Mouse (Mus musculus) adipocyte (in vitro differentiated cells): ENCODE results near the gene Aatf.

Experiments used
- DNase-seq: peaks from one replicate; pipeline ENCODE4 v3.0.0-alpha.2; 2016; ENCODE audit warnings: low spot score

Gene Aatf

DNA sequence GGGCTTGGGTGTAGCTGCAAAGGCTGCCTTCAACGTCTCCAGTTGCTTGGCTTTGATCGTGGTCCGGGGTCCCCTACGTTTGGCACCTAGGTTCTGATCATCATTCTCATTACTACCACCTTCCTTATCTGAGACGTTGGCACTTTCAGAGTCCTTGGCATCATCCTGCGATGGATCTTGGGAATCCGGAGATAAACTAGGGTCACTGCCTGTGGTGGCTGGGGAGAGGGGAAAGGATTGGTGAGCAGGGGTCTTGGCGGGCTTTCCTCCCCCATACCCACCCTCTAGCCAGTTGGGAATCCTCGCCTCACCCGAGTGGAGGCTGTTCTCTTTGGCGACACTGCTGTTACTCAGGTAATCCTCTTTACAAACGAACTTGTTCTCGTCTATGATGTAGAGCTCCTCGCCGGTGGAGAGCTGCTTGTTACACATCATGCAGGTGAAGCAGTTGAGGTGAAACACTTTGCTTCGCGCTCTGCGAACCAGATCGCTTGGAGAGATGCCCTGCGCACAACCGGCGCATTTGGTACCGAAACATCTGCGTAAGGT, 8.5 kb upstream of the Aatf start:
- DNase-seq, result no peak

DNA sequence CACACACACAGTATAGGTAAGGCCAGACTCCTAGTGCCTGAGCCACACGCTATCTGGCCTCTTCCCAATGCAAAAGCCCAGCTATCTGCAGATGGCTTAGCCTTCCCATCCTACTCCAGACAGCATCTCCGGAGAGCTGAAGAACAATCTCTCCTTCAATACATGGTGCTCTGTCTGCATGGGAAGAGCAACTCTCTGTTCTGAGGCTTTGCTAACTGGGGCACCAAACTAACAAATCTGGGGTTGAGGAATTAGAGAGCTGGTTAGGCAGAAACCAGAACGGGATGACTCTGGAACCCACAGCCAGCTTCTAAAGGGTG, 7.7 kb upstream of the Aatf start:
- no peak for DNase-seq

GRCm38 (mm10) chr11:84520269-84521070, 7.1 kb upstream of the Aatf start:
- no peak for DNase-seq

GRCm38 (mm10) chr11:84519576-84520268, 6.4 kb upstream of the Aatf start:
- no peak for DNase-seq

GRCm38 (mm10) chr11:84519036-84519435, 5.7 kb upstream of the Aatf start:
- no peak for DNase-seq

- no peak for DNase-seq
Observed at GRCm38 (mm10) chr11:84518261-84518660, 4.9 kb upstream of the Aatf start.

GRCm38 (mm10) chr11:84517431-84517830, 4.1 kb upstream of the Aatf start:
- no peak for DNase-seq

DNA sequence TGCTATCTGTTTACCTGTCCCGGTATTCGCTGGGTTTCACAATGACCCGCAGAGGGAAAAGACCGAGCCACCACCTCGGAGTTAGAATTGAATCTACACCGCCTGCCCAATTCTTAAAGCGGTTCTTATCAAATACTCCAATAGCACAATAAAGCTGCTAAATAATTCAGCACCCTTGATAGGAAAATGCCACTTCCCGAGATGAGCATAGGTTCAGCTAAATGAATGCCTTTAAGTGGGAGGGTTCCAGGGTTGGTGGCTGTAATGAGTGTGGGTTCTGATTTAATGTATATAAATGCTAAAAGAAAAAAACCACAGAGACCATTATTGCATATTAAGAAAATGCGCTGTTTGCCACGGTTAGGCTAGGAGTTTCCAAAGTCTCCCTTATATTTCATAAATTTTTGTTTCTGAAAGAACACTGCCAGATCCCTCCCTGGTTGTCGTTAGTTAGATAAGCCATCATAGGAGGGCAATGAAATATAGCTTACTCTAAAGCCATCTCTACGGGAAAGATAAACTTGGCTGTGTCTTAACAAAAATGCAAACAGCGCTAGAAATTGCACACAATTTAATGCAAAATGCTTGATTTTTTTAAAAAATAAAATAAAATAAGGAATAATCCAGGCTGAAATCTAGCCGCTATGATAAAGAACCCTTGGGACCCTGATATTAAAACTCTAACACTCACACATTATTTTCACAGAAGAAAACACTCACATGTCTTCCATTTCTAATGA, 3.3 kb upstream of the Aatf start:
- DNase-seq, result no peak

GRCm38 (mm10) chr11:84512031-84512430, 1.3 kb downstream of the Aatf start:
- DNase-seq, result no peak

DNA sequence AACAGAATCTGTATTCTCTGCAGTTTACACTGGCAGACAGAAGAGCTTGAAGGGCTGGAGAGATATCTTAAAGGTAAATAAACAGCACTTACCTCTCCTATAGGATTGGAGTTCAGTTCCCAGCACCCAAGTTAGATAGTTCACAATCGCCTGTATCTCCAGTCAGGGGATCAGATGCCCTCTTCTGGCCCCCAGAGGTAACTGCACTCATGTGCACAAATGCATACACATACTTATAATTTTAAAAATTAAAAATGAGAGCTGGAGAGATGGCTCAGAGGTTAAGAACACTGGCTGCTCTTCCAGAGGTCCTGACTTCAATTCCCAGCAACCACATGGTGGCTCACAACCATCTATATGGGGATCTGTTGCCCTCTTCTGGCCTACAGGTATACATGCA, 9.0 kb downstream of the Aatf start:
- no peak for DNase-seq

DNA sequence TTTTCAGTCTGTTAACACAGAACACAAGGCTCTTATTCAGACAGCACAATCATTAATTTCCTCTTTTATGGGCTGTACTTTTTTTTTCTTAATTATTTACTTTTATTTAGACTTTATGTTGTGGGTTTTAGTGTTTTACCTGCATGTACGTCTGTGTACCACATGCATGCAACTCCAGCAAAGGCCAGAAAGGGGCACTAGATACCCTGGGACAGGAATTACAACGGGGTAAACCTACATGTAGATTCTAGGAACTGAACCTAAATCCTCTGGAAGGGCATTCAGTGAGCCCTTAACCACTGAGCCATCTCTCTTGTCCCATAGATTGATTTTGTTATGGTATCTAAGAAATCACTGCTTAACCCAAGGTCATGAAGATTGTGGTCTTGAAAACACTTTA, 15.4 kb downstream of the Aatf start:
- no peak for DNase-seq

- DNase-seq, result no peak
Observed at GRCm38 (mm10) chr11:84496901-84497300, 16.4 kb downstream of the Aatf start.

GRCm38 (mm10) chr11:84495774-84496173, 17.5 kb downstream of the Aatf start:
- DNase-seq, result peak; percentile 29

DNA sequence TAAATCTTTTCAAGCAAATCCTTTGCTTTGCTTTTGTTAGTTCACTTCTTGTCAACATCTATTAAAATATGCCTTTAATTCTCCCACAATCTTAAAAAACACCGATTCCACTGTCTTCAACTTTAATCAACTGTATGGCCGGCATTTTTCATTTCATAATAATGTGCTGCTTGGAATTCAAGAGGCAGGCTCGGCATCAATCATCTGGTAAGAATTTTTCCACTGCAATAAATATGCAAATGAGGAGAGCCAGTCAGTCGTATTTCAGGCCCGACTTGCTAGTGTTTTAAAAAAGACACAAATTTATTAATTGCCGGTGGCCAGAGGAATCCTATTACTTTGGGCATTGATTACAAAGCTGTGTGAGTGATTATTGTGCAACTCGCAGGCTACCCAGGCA, 31.7 kb downstream of the Aatf start:
- DNase-seq, result no peak

DNA sequence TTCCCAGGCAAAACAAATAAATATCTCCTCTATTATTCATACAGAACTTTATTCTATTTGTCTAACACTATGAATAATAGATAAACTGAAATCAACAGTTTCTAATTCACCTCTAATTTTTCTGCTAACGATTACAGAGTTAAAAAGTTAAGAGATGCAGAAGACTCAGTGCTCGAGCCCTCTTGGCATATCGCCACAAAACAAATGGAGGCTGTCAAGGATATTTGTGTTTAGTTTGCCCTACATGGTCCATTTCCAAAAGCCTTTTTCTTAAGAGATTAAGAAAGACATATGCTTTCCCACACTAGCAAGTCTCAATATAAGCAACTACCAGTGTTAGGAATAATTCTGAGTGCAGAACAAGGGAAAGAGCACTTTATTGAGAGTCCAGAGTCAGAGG, 32.9 kb downstream of the Aatf start:
- peak; percentile 70 for DNase-seq

GRCm38 (mm10) chr11:84476641-84477040, 36.7 kb downstream of the Aatf start:
- DNase-seq, result no peak

DNA sequence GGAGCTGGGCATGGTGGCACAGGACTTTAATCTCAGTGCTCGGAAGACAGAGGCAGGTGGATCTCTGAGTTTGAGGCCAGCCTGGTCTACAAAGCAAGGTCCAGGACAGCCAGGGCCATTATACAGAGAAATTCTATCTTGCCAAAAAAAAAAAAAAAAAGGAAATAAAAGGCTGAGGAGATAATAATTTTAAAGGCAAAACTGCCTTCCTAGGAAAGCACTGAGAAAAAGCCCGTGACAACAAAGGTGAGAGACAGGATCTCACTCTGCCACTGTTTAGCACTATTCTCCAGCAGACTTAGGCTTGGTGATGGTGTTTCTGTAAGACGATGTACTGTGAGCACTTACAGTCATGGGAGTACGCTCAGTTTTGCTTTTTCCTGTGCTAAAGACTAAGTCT, 37.3 kb downstream of the Aatf start:
- DNase-seq, result no peak

GRCm38 (mm10) chr11:84473093-84473667, 40.1 kb downstream of the Aatf start:
- no peak for DNase-seq

- DNase-seq, result no peak
Observed at GRCm38 (mm10) chr11:84464571-84464970, 48.8 kb downstream of the Aatf start.

DNA sequence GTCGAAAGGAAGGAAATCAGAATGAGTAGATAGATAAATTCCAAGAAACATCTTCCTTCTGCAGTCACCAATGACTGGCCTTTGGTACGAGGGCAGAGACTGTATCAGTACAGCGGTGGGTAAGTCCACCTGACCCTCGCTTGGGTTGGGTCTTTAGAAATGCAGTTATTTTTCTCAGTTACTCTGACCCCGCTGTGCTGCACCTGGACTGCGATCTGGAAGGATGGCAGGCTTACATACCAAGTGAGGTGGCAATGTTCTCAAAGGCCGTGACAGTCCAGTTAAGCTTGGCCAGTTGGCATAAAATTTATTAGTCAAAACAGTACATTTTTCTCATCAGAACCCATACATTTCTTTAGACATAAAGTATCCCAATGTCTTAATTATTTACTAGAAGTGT, 59.4 kb downstream of the Aatf start:
- no peak for DNase-seq

- DNase-seq, result peak; percentile 81
Observed at GRCm38 (mm10) chr11:84442554-84443331, 70.6 kb downstream of the Aatf start.

GRCm38 (mm10) chr11:84440402-84440801, 72.9 kb downstream of the Aatf start:
- peak; percentile 22 for DNase-seq
